Mouse (Mus musculus): ENCODE data around the gene Flot2.

DNA sequence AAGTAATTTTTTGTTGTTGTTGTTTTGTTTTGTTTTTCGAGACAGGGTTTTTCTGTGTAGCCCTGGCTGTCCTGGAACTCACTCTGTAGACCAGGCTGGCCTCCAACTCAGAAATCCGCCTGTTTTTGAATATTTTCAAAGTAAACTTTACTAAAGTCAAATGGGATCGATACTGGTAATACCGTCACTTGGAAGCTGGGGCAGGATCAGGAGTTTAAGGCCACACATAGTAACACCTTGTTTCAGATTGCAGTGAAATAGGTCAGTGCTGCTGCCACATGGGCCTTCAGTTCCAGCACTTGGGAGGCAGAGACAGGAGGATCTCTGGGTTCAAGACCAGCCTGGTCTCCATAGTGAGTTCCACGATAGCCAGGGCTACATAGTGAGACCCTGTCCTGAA lies 66.8 kb downstream of the Flot2 start:
- TF ChIP-seq CTCF (IDR thresholded peaks at IDR 0.05; ENCODE audit: extremely low read depth, insufficient read depth, low read length) (no peak), POLR2A (IDR thresholded peaks at IDR 0.05; ENCODE audit: extremely low read depth, insufficient read depth, low read length) (no peak)
